Mouse (Mus musculus) left cerebral cortex, adult 8-10 months (tissue): ENCODE results near the gene Sept1. TPM values are rescaled to one million over a fixed set of nuclear protein-coding genes. Genes with fewer than 3 reads are reported as not detected.
"Not testable (repeated sequence)": the region's sequence is repeated elsewhere in the genome, so short reads cannot be mapped to it uniquely, and the experiment has no call there.

Experiments used
- DNase-seq, 2 experiments: peaks; one replicate each; pipeline ENCODE4 v3.0.0; 2022; ENCODE audit warnings: low spot score in 2 of 2
- total RNA-seq, 4 experiments: library from RNA; stranded (reverse); gene quantifications; 2 replicates each; pipeline ENCODE4 v1.2.4; 2022

Sept1 gene
- total RNA-seq, 4 experiments from 2014 or later, result 3.1 to 7.1 (median 5.4) TPM

DNA sequence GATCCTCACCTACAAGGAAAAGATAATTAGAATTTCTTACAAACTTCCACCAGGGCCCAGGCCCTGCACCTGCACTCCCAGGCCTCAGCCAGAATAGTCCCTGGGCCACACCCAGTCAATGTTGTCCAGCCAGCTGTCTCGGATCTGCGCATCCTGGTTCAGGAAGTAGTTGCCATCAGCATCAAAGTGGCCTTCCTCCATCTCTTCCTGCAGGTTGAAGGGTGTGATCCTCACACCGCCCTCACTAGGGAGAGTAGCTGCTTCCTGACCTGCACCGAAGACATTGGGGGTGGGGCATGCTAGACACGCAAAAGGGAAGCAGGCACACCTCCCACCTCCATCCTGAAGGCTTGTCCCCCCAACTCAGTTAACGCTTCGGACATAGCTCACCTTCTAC lies 38.3 kb downstream of the Sept1 start:
- no peak for DNase-seq

DNA sequence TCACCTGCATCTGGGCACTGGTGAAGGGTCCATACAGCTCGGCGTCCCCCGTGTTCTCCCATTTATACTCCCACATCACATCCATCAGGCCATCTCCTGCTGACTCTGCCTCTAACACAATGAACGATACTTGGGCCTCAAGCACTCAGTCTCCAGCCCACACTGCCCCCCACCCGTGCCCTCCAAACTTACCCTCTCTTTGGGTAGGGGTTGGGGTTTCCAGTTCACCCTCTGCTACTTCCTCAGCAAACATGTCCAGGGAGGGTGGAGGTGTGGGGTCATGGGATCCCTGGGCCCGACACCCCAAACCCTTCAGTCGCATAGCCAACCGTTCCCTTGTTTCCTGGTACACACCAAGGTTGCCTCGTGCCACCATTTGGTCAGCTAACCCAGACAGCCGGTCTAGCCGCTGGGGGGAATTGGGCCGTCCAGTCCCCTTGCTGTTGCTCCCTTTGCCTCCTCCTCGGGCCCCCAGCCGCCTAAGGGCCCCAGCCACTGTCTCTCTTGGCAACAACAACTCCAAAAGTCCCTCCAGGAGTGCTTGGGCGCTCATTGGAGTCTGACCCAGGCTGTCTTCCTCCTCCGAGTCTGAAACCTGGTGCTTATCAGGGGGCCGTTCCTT lies 38.8 kb downstream of the Sept1 start:
- DNase-seq, result no peak

DNA sequence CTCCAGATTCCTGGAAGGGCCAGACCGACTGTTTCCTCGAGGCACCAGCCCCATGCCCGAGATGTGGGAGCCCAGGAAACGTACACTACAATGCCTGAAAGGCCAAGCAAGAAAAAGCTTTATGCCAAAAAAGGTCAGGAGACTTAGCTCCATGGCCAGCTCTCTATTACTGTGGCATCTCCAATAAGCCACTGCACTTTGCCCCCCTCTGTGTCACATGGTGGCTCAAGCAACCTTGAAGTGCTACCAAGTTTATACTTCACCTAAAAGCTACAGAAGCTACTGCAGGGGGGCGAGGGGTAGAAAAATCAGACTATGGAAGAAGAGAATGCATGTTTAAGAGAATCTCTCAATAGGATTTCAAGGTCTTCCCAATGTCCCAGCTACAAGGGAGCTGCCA lies 39.9 kb downstream of the Sept1 start:
- no peak for DNase-seq

DNA sequence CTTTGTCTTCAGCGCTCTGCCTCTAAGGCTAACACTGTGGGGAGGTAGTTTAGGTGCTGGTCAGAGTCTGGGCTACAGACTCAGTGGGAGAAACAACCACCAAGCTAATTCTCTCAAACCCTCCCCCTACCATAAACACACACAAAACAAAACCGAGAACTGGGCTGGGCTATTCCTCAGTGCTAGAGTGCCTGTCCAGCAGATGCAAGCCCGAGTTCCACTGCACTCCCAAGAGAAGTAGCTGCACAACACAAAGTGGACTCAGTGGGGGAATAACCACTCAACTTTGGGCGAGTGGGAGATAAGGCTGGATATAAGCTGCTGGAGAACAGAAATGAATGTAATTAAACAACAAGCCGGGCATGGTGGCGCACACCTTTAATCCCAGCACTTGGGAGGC lies 42.3 kb downstream of the Sept1 start:
- no peak for DNase-seq

DNA sequence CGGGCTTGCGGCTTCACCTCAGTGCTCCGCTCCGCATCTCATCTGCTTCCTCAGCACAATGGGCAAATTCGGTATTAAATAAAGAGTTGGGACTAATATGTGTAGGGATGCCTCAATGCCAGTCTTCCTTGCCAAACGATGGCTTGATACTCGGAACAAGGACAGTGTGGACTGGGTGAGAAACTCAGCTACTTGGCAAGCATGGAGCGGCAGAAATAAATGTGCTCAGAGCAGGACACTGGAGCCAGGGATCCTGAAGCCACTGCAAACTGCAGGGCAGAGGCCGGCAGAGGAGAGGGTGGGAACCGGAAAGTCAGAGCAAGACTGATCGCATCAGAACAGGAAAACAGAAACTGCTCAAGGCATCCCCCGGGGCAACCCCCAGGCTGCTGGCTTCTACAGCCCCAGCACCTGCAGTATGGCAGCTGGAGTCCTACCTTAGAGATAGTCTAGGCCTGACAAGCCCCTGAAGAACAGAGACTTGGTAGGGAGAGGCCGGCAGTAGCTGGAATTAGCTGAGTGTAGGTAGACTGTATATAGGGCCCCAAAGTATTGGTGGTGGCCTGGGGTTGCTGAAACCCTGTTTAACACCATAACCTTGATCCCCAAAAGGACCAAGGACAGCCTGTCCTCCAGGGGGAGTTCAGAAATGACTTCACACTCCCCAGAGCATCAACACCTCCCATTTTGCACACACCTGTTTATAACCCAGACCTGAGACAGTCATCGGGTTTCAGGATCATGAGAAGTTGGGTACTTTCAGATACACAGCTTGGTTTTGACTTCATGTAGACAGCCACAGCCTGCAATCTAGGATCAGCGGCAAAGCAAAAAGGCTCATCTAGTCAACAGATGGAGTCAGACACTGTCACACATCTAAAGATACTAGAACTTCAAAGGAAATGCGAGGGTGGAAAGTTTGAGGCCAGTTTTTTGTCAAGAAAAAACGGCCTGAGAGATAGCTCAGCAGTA lies 44.3 kb downstream of the Sept1 start:
- DNase-seq, result no peak

DNA sequence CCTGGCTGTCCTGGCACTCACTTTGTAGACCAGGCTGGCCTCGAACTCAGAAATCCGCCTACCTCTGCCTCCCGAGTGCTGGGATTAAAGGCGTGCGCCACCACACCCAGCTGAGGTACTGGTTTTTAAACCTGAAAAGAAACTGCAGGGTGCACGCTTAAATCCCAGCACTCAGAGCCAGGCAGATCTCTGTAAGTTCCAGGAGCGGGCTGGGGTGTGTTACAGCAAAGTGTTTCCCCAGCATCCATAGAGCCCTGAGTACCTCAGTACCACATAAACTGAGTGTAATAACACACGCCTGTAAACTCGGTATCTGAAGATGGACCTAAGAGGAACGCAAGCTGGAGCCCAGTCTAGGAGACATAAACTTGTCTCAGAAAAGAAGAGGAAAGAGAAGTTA lies 45.6 kb downstream of the Sept1 start:
- no peak for DNase-seq

DNA sequence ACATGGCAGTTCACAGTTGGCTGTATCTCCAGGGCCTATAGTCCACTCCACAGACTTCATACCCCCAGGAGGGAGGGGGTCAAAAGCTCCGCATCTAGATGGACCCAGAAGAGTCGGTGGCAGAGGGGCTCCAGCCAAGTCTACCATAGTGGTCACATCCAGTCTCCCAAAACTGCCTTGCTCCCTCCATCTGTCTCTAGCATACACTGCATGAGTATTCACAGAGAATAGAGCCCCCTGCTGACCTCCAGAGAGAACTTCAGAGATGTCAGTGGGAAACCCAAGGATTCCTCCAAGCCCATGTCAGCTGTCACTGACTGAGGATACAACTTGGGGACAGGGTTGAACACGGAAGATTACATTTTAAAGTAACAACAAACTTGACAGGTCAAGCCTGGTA lies 47.3 kb downstream of the Sept1 start:
- no peak for DNase-seq

DNA sequence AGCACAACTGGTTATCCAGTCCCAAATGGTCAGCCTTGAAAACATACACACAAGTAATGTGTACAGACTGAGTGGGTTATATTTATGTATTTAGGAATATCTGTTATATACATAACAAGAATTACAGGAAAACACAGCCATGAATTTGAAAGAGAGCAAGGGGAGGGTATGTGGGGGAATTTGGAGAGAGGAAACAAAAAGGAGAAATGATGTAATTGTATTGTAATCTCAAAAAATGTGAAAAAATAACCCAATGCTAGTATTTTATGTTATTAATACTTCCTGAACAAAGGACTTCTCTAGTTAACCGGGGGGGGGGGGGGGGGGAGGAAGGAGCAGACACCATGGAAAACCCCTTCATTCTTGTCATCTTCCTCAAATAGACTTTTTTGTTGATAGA lies 48.2 kb downstream of the Sept1 start:
- DNase-seq, result no peak

DNA sequence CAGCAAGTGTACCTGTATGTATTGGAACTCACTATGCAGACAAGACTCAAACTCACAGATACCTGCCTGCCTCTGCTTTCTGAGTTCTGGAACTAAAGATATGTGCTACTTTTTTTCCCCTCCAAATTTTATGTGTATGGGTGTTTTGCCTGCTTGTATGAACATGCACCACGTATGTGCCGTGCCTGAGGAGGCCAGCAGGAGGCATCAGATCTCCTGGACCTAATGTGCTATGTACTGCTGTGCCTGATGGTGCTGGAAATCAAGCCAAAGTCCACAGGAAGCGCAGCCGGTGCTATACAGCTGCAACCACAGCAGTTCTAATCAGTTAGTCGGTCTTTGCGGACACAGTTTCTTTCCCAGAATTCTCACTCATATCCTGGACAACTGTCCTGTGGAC lies 49.1 kb downstream of the Sept1 start:
- DNase-seq, result no peak

DNA sequence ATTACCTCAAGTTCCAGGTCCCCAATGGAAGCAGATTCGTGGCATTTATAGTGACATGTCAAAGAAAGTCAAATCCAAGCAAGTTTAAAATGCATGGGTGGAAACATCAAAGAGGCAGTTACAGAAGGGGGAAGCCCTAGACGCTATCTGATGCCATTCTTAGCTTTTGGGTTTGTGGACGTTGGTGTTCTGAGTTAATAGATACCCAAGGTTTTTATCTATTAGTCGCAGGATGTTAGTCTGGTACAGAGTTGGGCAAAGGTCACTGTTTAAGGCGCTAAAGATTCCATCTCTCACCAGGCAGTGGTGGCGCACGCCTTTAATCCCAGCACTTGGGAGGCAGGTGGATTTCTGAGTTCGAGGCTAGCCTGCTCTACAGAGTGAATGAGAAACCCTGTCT lies 49.6 kb downstream of the Sept1 start:
- DNase-seq, result no peak

DNA sequence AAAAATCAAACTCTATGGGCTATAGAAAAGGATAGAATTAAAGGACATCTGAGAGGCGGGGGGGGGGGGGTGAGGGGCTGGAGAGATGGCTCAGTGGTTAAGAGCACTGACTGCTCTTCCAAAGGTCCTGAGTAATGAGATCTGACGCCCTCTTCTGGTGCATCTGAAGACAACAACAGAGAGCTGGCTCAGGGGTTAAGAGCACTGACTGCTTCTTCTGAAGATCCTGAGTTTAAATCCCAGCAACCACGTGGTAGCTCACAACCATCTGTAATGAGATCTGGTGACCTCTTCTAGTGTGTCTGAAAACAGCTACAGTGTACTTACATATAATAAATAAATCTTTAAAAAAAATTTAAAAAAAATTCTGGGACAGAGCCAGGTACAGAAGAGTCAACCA lies 51.2 kb downstream of the Sept1 start:
- DNase-seq, result not testable (repeated sequence)

DNA sequence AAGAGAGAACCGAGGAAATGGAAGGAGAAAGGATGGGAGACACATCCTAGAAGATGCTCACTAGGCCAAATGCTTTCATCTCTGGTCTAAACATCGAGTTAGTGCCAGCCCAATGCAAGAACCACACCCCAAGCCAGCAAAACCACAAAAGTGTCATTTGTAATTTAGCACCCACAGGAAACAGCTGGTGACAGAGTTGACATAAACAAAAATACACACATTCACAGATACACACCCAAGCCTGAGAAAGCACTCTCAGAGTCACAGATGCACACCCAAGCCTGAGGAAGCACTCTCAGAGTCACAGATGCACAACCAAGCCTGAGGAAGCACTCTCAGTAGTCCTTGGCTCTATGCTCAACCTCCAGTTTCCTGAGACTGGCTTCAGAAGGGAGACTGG lies 52.1 kb downstream of the Sept1 start:
- no peak for DNase-seq

DNA sequence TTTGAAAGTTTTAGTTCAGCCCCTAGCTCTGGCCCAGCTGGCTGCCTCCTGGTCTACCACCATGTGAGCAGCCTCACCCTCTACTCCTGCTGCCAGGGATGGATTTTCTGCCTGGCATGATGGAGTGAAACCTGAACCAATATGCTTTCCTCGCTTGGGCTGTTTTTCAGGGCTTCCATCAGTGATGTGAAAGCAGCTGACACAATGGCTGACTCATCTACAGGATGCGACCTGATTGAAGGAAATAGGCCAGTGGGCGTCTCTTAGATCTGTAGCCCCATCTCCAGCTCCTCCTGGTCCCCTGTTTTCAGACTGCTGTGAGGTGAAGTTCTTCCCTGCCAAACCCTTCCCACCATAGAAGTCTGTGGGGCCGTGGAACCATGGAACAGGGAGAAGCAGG lies 56.0 kb downstream of the Sept1 start:
- DNase-seq, result no peak

DNA sequence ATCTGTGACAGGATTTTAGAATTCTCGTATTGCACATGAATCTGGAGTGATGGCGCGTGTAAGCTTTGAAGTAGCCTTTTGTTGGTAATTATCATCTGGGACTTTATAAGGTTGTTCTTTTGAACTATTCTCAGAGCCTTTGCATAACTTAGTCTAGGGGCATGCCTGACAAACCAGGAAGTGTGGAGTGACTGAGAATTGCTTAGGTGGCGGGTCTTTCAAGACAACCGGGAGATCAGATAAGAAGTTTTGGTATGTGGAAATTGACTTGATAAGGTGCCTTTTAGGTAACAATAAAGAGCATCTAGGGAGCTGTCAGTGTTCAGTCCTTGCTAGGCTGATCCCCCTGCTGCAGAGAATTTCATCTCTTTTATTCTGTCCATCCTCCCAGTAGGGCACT lies 66.4 kb downstream of the Sept1 start:
- DNase-seq, result no peak

DNA sequence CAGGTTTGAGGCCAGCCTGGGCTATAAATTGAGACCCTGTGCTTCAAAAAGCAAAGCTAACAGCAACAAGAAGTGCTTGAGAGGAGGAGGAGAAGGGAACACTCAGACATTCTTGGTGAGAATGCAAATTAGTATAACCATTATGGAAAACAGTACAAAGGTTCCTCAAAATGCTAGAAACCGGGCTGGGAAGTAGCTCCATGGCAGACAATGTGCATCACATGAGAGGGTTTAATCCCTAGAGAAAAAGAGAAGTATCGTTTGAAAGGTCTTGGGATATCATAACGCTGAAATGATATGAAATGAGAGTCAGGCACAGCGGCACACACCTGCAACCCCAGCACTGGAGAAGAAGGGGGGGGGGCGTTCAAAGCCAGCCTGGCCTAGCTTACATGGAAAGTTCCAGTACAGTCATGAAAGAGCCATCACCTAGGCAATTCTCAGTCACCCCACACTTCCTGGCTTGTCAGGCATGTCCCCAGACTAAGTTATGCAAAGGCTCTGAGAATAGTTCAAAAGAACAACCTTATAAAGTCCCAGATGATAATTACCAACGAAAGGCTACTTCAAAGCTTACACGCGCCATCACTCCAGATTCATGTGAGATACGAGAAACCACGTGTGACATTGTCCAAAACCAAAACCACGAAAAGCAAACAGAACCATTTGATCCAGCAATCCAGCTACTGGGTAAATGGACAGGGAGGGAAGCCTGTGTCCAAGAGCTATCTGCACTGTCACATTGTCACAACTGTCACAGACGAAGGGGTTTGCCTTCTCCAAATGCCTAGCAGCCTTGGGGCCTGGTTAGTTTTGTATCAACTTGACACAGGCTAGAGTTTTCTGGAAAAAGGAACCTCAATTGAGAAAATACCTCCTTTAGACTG lies 67.1 kb downstream of the Sept1 start:
- DNase-seq, result no peak

Other genes starting within 250 kb of the Sept1 start
- 10 to 100 TPM; 10.9 to 12.6 (median 12.0) TPM for gene Mvp, start 218.5 kb downstream of the Sept1 start, total RNA-seq
- gene Pagr1b, start 216.6 kb downstream of the Sept1 start, total RNA-seq, result 1 to 10 TPM in 1 of 4 experiments, not detected in 3; 2.5 TPM
- 10 to 100 TPM; 13.2 to 34.8 (median 28.4) TPM for gene Pagr1a, start 215.8 kb downstream of the Sept1 start, total RNA-seq
- gene Gm42742, start 212.0 kb downstream of the Sept1 start, total RNA-seq, result 10 to 100 TPM; 35.5 to 49.5 (median 45.3) TPM
- gene Prrt2, start 211.9 kb downstream of the Sept1 start, total RNA-seq, result 100 to 1,000 TPM; 191 to 225 (median 213) TPM
- gene Maz, start 206.1 kb downstream of the Sept1 start, total RNA-seq, result 100 to 1,000 TPM; 167 to 197 (median 191) TPM
- gene Kif22, start 190.7 kb downstream of the Sept1 start, total RNA-seq, result 1 to 10 TPM; 2.3 to 7.1 (median 5.3) TPM
- gene Zg16, start 145.8 kb downstream of the Sept1 start, total RNA-seq, result not detected
- 1 to 10 TPM in 3 of 4 experiments, under 1 TPM in 1; 0.97 to 2.6 (median 1.7) TPM for gene AI467606, start 141.8 kb downstream of the Sept1 start, total RNA-seq
- gene Qprt, start 110.9 kb downstream of the Sept1 start, total RNA-seq, result under 1 TPM in 3 of 4 experiments, not detected in 1; 0.19 to 0.50 (median 0.28) TPM
- gene Spn, start 95.3 kb downstream of the Sept1 start, total RNA-seq, result under 1 TPM in 3 of 4 experiments, not detected in 1; 0.09 to 0.30 (median 0.13) TPM
- 100 to 1,000 TPM in 2 of 4 experiments, 10 to 100 TPM in 2; 89.7 to 111 (median 98.2) TPM for gene Cd2bp2, start 37.1 kb downstream of the Sept1 start, total RNA-seq
- 100 to 1,000 TPM in 2 of 4 experiments, 10 to 100 TPM in 2; 89.4 to 105 (median 96.9) TPM for gene Tbc1d10b, start 24.7 kb downstream of the Sept1 start, total RNA-seq
- gene Mylpf, start 24.2 kb downstream of the Sept1 start, total RNA-seq, result 10 to 100 TPM in 2 of 4 experiments, 1 to 10 TPM in 2; 1.9 to 21.6 (median 9.2) TPM
- gene Zfp553, start 69 bp downstream of the Sept1 start, total RNA-seq, result 10 to 100 TPM; 18.2 to 21.2 (median 21.0) TPM
- gene Zfp771, start 11.1 kb upstream of the Sept1 start, total RNA-seq, result 10 to 100 TPM; 49.5 to 55.5 (median 53.6) TPM
- 10 to 100 TPM; 24.3 to 28.3 (median 26.0) TPM for gene Dctpp1, start 27.6 kb upstream of the Sept1 start, total RNA-seq
- gene Sephs2, start 40.9 kb upstream of the Sept1 start, total RNA-seq, result 10 to 100 TPM; 36.1 to 40.8 (median 38.1) TPM
- under 1 TPM; 0.44 to 0.91 (median 0.83) TPM for gene Itgal, start 63.1 kb upstream of the Sept1 start, total RNA-seq
- 10 to 100 TPM; 14.1 to 15.7 (median 15.2) TPM for gene Zfp768, start 112.5 kb upstream of the Sept1 start, total RNA-seq
- gene Zfp747, start 142.9 kb upstream of the Sept1 start, total RNA-seq, result 1 to 10 TPM; 6.6 to 8.8 (median 8.1) TPM
- gene 9130019O22Rik, start 154.0 kb upstream of the Sept1 start, total RNA-seq, result 1 to 10 TPM; 3.1 to 5.3 (median 4.2) TPM
- gene E430018J23Rik, start 160.5 kb upstream of the Sept1 start, total RNA-seq, result 10 to 100 TPM in 1 of 4 experiments, 1 to 10 TPM in 3; 6.5 to 10.3 (median 8.0) TPM
- 1 to 10 TPM; 6.1 to 6.7 (median 6.6) TPM for gene Zfp764, start 173.7 kb upstream of the Sept1 start, total RNA-seq
- gene Zfp688, start 188.9 kb upstream of the Sept1 start, total RNA-seq, result 10 to 100 TPM; 13.3 to 18.0 (median 16.5) TPM
- 1 to 10 TPM; 5.1 to 6.1 (median 5.9) TPM for gene Zfp689, start 216.0 kb upstream of the Sept1 start, total RNA-seq
- gene Prr14, start 226.5 kb upstream of the Sept1 start, total RNA-seq, result 10 to 100 TPM; 29.6 to 35.2 (median 30.4) TPM
- gene Fbrs, start 246.1 kb upstream of the Sept1 start, total RNA-seq, result 10 to 100 TPM; 47.1 to 55.2 (median 51.7) TPM